Mouse (Mus musculus) MEL (cell line): ENCODE results near the gene S100a13. TPM values are rescaled to one million over a fixed set of nuclear protein-coding genes. Genes with fewer than 3 reads are reported as not detected.

Source experiments
- polyA plus RNA-seq, 2 experiments: library from polyadenylated mRNA; stranded (reverse) in 1 of 2; unstranded in 1 of 2; fragments of >175 nt in 1 of 2; fragments of >200 nt in 1 of 2; gene quantifications; 2 replicates each; pipeline versions ENCODE4 v1.2.1 to v1.2.4; 2012; ENCODE audit warnings: low replicate concordance in 2 of 2, low read depth in 1 of 2; ENCODE audit not compliant: insufficient read length in 2 of 2, insufficient read depth in 1 of 2, missing spikeins in 1 of 2
- total RNA-seq: library from RNA; depleted of rRNA; stranded (reverse); fragments of 300-350 nt; gene quantifications from 2 replicates; pipeline ENCODE4 v1.2.3, GENCODE M21; 2012; rRNA removed

Gene S100a13
- total and polyA plus RNA-seq, 3 experiments: 22.0 to 29.9 TPM; not detected in 1

Other genes with a start within 250 kb of the S100a13 start
- 10.3 and 11.6 TPM in 2 replicates for gene Dennd4b, start 249.2 kb upstream of the S100a13 start, total RNA-seq
- 10 to 100 TPM in 1 of 2 experiments, not detected in 1; 27.1 TPM for gene Dennd4b, start 249.2 kb upstream of the S100a13 start, polyA plus RNA-seq
- gene Gatad2b, start 221.3 kb upstream of the S100a13 start, total RNA-seq: 9.1 and 12.3 TPM in 2 replicates
- 10 to 100 TPM in 1 of 2 experiments, not detected in 1; 37.6 TPM for gene Gatad2b, start 221.3 kb upstream of the S100a13 start, polyA plus RNA-seq
- 1.4 and 1.9 TPM in 2 replicates for gene Slc27a3, start 124.5 kb upstream of the S100a13 start, total RNA-seq
- gene Slc27a3, start 124.5 kb upstream of the S100a13 start, polyA plus RNA-seq: 1 to 10 TPM in 1 of 2 experiments, not detected in 1; 2.8 TPM
- gene Ints3, start 80.8 kb upstream of the S100a13 start, total RNA-seq: 55.9 and 58.5 TPM in 2 replicates
- 100 to 1,000 TPM; 101 to 115 TPM for gene Ints3, start 80.8 kb upstream of the S100a13 start, polyA plus RNA-seq
- not detected in 2 replicates for gene Npr1, start 48.6 kb upstream of the S100a13 start, total RNA-seq
- under 1 TPM in 1 of 2 experiments, not detected in 1; 0.11 TPM for gene Npr1, start 48.6 kb upstream of the S100a13 start, polyA plus RNA-seq
- gene Ilf2, start 38.3 kb upstream of the S100a13 start, total RNA-seq: 162 and 175 TPM in 2 replicates
- gene Ilf2, start 38.3 kb upstream of the S100a13 start, polyA plus RNA-seq: 100 to 1,000 TPM; 107 to 223 TPM
- 24.5 and 25.2 TPM in 2 replicates for gene Snapin, start 23.4 kb upstream of the S100a13 start, total RNA-seq
- gene Snapin, start 23.4 kb upstream of the S100a13 start, polyA plus RNA-seq: 10 to 100 TPM in 1 of 2 experiments, not detected in 1; 46.8 TPM
- 201 and 202 TPM in 2 replicates for gene Chtop, start 4.9 kb upstream of the S100a13 start, total RNA-seq
- gene Chtop, start 4.9 kb upstream of the S100a13 start, polyA plus RNA-seq: 100 to 1,000 TPM in 1 of 2 experiments, not detected in 1; 320 TPM
- gene S100a1, start within 50 bp of the S100a13 start, total RNA-seq: 8.7 and 14.4 TPM in 2 replicates
- gene S100a1, start within 50 bp of the S100a13 start, polyA plus RNA-seq: 10 to 100 TPM in 1 of 2 experiments, not detected in 1; 22.2 TPM
- gene S100a14, start 12.4 kb downstream of the S100a13 start, total RNA-seq: not detected in 2 replicates
- gene S100a14, start 12.4 kb downstream of the S100a13 start, polyA plus RNA-seq: not detected
- not detected in 2 replicates for gene S100a16, start 22.8 kb downstream of the S100a13 start, total RNA-seq
- gene S100a16, start 22.8 kb downstream of the S100a13 start, polyA plus RNA-seq: not detected
- gene S100a3, start 46.1 kb downstream of the S100a13 start, total RNA-seq: 0.04 TPM in 1 of 2 replicates, not detected in the other
- gene S100a3, start 46.1 kb downstream of the S100a13 start, polyA plus RNA-seq: under 1 TPM in 1 of 2 experiments, not detected in 1; 0.03 TPM
- gene S100a2, start 75.8 kb downstream of the S100a13 start, total RNA-seq: not detected in 2 replicates
- not detected for gene S100a2, start 75.8 kb downstream of the S100a13 start, polyA plus RNA-seq
- not detected in 2 replicates for gene Gm42674, start 87.5 kb downstream of the S100a13 start, total RNA-seq
- not detected for gene Gm42674, start 87.5 kb downstream of the S100a13 start, polyA plus RNA-seq
- gene S100a4, start 89.3 kb downstream of the S100a13 start, total RNA-seq: 0.73 and 0.82 TPM in 2 replicates
- gene S100a4, start 89.3 kb downstream of the S100a13 start, polyA plus RNA-seq: 1 to 10 TPM in 1 of 2 experiments, not detected in 1; 2.3 TPM
- not detected in 2 replicates for gene S100a5, start 94.1 kb downstream of the S100a13 start, total RNA-seq
- not detected for gene S100a5, start 94.1 kb downstream of the S100a13 start, polyA plus RNA-seq
- gene S100a6, start 98.4 kb downstream of the S100a13 start, total RNA-seq: 0.85 and 2.1 TPM in 2 replicates
- gene S100a6, start 98.4 kb downstream of the S100a13 start, polyA plus RNA-seq: 1 to 10 TPM in 1 of 2 experiments, not detected in 1; 4.7 TPM
- gene S100a7a, start 139.6 kb downstream of the S100a13 start, total RNA-seq: not detected in 2 replicates
- not detected for gene S100a7a, start 139.6 kb downstream of the S100a13 start, polyA plus RNA-seq
- gene S100a8, start 154.5 kb downstream of the S100a13 start, total RNA-seq: not detected in 2 replicates
- not detected for gene S100a8, start 154.5 kb downstream of the S100a13 start, polyA plus RNA-seq
- gene S100a9, start 181.3 kb downstream of the S100a13 start, total RNA-seq: not detected in 2 replicates
- not detected for gene S100a9, start 181.3 kb downstream of the S100a13 start, polyA plus RNA-seq
- not detected in 2 replicates for gene Pglyrp4, start 212.5 kb downstream of the S100a13 start, total RNA-seq
- not detected for gene Pglyrp4, start 212.5 kb downstream of the S100a13 start, polyA plus RNA-seq